Mouse (Mus musculus): ENCODE data around the gene Tmem178b.

GRCm38 (mm10) chr6:40152241-40152640, 279.2 kb downstream of the Tmem178b start:
- no peak for TF ChIP-seq POLR2A (IDR thresholded peaks at IDR 0.05; ENCODE audit: insufficient read depth, low read depth, low read length)
- no peak for TF ChIP-seq CTCF (IDR thresholded peaks at IDR 0.05)

Data from heart, adult 2 months (tissue).